Mouse (Mus musculus) gastrocnemius, adult 8-10 months (tissue): ENCODE measurements around the gene Hoxb1. TPM values are rescaled to one million over a fixed set of nuclear protein-coding genes. Genes with fewer than 3 reads are reported as not detected.
A peak's percentile ranks its signal among the peaks of the same experiment; 100 is the strongest.

Experiments
- DNase-seq, 2 experiments: peaks; one replicate each; pipeline ENCODE4 v3.0.0; 2022; ENCODE audit warnings: low spot score in 2 of 2
- microRNA-seq: library from miRNA; unstranded; fragments of <30 nt; microRNA quantifications from one replicate; pipeline ENCODE4 v1.2.0, GENCODE M21; 2022
- total RNA-seq, 4 experiments: library from RNA; stranded (reverse); gene quantifications; 2 replicates each; pipeline ENCODE4 v1.2.4; 2022

Hoxb1 gene
- total RNA-seq, 4 experiments from 2014 or later, result not detected

- DNase-seq, result no peak
Observed at GRCm38 (mm10) chr11:96396772-96397626, 31.4 kb downstream of the Hoxb1 start.

- no peak for DNase-seq
Observed at GRCm38 (mm10) chr11:96397806-96398335, 32.3 kb downstream of the Hoxb1 start.

GRCm38 (mm10) chr11:96399923-96400322 is 34.4 kb downstream of the Hoxb1 start:
- DNase-seq, result no peak

- no peak for DNase-seq
Observed at GRCm38 (mm10) chr11:96404016-96404604, 38.6 kb downstream of the Hoxb1 start.

GRCm38 (mm10) chr11:96404831-96405230 is 39.3 kb downstream of the Hoxb1 start:
- no peak for DNase-seq

- no peak for DNase-seq
Observed at GRCm38 (mm10) chr11:96405541-96405940, 40.0 kb downstream of the Hoxb1 start.

- DNase-seq, result peak; percentile 55 to 70
Observed at GRCm38 (mm10) chr11:96407191-96408072, 41.9 kb downstream of the Hoxb1 start.

- DNase-seq, result no peak
Observed at GRCm38 (mm10) chr11:96408234-96409010, 42.9 kb downstream of the Hoxb1 start.

- no peak for DNase-seq
Observed at GRCm38 (mm10) chr11:96411019-96411418, 45.5 kb downstream of the Hoxb1 start.

- no peak for DNase-seq
Observed at GRCm38 (mm10) chr11:96411934-96412333, 46.4 kb downstream of the Hoxb1 start.

- DNase-seq, result no peak
Observed at GRCm38 (mm10) chr11:96412941-96413491, 47.5 kb downstream of the Hoxb1 start.

GRCm38 (mm10) chr11:96413527-96413926 is 48.0 kb downstream of the Hoxb1 start:
- peak; percentile 64 to 77 for DNase-seq

- peak in 1 of 2 experiments; percentile 5 for DNase-seq
Observed at GRCm38 (mm10) chr11:96414002-96414401, 48.5 kb downstream of the Hoxb1 start.

Small RNA genes within 50 kb of the gene (microRNA-seq; reads per million reads assigned to microRNA genes)
- 5,833 reads per million, percentile 89 among the genes with 10 or more reads in this experiment for gene Mir10a

Other genes starting within 250 kb of the Hoxb1 start
- gene Ttll6, start 232.0 kb upstream of the Hoxb1 start, total RNA-seq, result not detected
- not detected for gene Hoxb13, start 171.4 kb upstream of the Hoxb1 start, total RNA-seq
- under 1 TPM in 3 of 4 experiments, not detected in 1; 0.12 to 0.24 (median 0.19) TPM for gene Hoxb9, start 94.3 kb upstream of the Hoxb1 start, total RNA-seq
- gene Hoxb8, start 83.8 kb upstream of the Hoxb1 start, total RNA-seq, result under 1 TPM in 2 of 4 experiments, not detected in 2; 0.11 to 0.19 TPM
- 1 to 10 TPM in 1 of 4 experiments, under 1 TPM in 2, not detected in 1; 0.52 to 1.0 (median 0.94) TPM for gene Hoxb7, start 79.1 kb upstream of the Hoxb1 start, total RNA-seq
- under 1 TPM in 3 of 4 experiments, not detected in 1; 0.29 to 0.77 (median 0.31) TPM for gene Hoxb6, start 73.3 kb upstream of the Hoxb1 start, total RNA-seq
- gene Hoxb5, start 62.4 kb upstream of the Hoxb1 start, total RNA-seq, result under 1 TPM; 0.29 to 0.49 (median 0.37) TPM
- under 1 TPM; 0.15 to 0.46 (median 0.21) TPM for gene Hoxb4, start 47.5 kb upstream of the Hoxb1 start, total RNA-seq
- under 1 TPM; 0.24 to 0.40 (median 0.30) TPM for gene Hoxb3, start 42.4 kb upstream of the Hoxb1 start, total RNA-seq
- under 1 TPM in 2 of 4 experiments, not detected in 2; 0.22 to 0.24 TPM for gene Hoxb2, start 15.2 kb upstream of the Hoxb1 start, total RNA-seq
- gene Skap1, start 98.8 kb downstream of the Hoxb1 start, total RNA-seq, result under 1 TPM in 1 of 4 experiments, not detected in 3; 0.40 TPM